Mouse (Mus musculus) heart, embryonic 13.5 days (tissue): ENCODE measurements around the gene Ccdc88c. TPM values are rescaled to one million over a fixed set of nuclear protein-coding genes. Genes with fewer than 3 reads are reported as not detected.
A peak's percentile ranks its signal among the peaks of the same experiment; 100 is the strongest.

ENCODE experiments used
- ATAC-seq: fragments of 200-750 bp; cut with Nextera tagmentation; 2 replicates; pipeline ENCODE4 v1.8.0; 2017; ENCODE audit warnings: moderate TSS enrichment; ENCODE audit not compliant: insufficient number of reproducible peaks, low FRiP score, low TSS enrichment; ENCODE audit errors: extremely low read depth
- H3K27ac ChIP-seq: fragments of 300-500 bp; sonication (generic); replicated peaks from 2 replicates; pipeline ENCODE4 v1.5.1; 2015; ENCODE audit warnings: moderate library complexity, mild to moderate bottlenecking, inconsistent platforms
- H3K27me3 ChIP-seq: fragments of 300-500 bp; sonication (generic); replicated peaks from 2 replicates; pipeline ENCODE4 v1.6.1; 2015; ENCODE audit warnings: mild to moderate bottlenecking, inconsistent platforms
- H3K36me3 ChIP-seq: fragments of 300-500 bp; sonication (generic); 2 replicates; pipeline ENCODE4 v1.6.1; 2015; ENCODE audit warnings: mild to moderate bottlenecking, inconsistent platforms
- H3K4me1 ChIP-seq: fragments of 300-500 bp; sonication (generic); 2 replicates; pipeline ENCODE4 v1.6.1; 2015; ENCODE audit warnings: inconsistent platforms
- H3K4me2 ChIP-seq: fragments of 300-500 bp; sonication (generic); 2 replicates; pipeline ENCODE4 v1.6.1; 2015; ENCODE audit warnings: inconsistent platforms, mild to moderate bottlenecking, moderate library complexity
- H3K4me3 ChIP-seq: fragments of 300-500 bp; sonication (generic); 2 replicates; pipeline ENCODE4 v1.5.1; 2015; ENCODE audit warnings: moderate library complexity, mild to moderate bottlenecking, inconsistent platforms
- H3K9ac ChIP-seq: fragments of 300-500 bp; sonication (generic); 2 replicates; pipeline ENCODE4 v1.6.1; 2015; ENCODE audit warnings: inconsistent platforms, mild to moderate bottlenecking, moderate library complexity
- H3K9me3 ChIP-seq: fragments of 300-500 bp; sonication (generic); 2 replicates; pipeline ENCODE4 v1.6.1; 2016; ENCODE audit warnings: inconsistent platforms
- WGBS: fragments of 180-500 bp; shearing (Covaris S2); methylation state at CpG from one replicate; pipeline ENCODE4 v1.1.7; 2015; ENCODE audit warnings: mixed read lengths; 5-methylcytosine and 5-hydroxymethylcytosine counted together
- polyA plus RNA-seq: library from polyadenylated mRNA; unstranded; fragments of >200 nt; fragmentation: Nextera tagmentation; extraction: Ambion mirVana; gene quantifications from 2 replicates; pipeline ENCODE4 v1.2.1, GENCODE M21; 2015

Ccdc88c gene
- polyA plus RNA-seq, 1 experiment from 2014 or later, result 1.8 TPM

- H3K27me3 ChIP-seq, result peaks cover 91% of the 10 kb centered on the region
- H3K4me2 ChIP-seq, result peak overlapping the region; percentile 10; the same call in 1 of the 2 replicates
- H3K4me3 ChIP-seq, result no peak overlapping the region
- 0 out of 2 replicates have a peak overlapping the region, but pooled peaks have one; percentile 28 for H3K9ac ChIP-seq
- WGBS, result 40% methylated on average over 15 of the region's 15 CpGs
- H3K36me3 ChIP-seq, result no peaks in the 10 kb centered on the region
- H3K27ac ChIP-seq, result peak overlapping the region; percentile 20; the same call in 1 of the 2 replicates
- no peaks in the 10 kb centered on the region for H3K9me3 ChIP-seq
- H3K4me1 ChIP-seq, result peaks cover 31% of the 10 kb centered on the region
- ATAC-seq, result peak; percentile 47; the same call in 1 of the 2 replicates
Measured at GRCm38 (mm10) chr12:100958621-100959592, 69.9 kb downstream of the Ccdc88c start.

- Histone ChIP-seq H3K9ac (no peak overlapping the region), H3K4me1 (peaks cover 38% of the 10 kb centered on the region), H3K36me3 (no peaks in the 10 kb centered on the region), H3K27me3 (peaks cover 92% of the 10 kb centered on the region), H3K4me2 (no peak overlapping the region), H3K9me3 (no peaks in the 10 kb centered on the region), H3K27ac (no peak overlapping the region), H3K4me3 (no peak overlapping the region)
- 11% methylated on average over 5 of the region's 5 CpGs for WGBS
- peak; percentile 20; the same call in 1 of the 2 replicates for ATAC-seq
Measured at GRCm38 (mm10) chr12:100958006-100958405, 70.8 kb downstream of the Ccdc88c start.

DNA sequence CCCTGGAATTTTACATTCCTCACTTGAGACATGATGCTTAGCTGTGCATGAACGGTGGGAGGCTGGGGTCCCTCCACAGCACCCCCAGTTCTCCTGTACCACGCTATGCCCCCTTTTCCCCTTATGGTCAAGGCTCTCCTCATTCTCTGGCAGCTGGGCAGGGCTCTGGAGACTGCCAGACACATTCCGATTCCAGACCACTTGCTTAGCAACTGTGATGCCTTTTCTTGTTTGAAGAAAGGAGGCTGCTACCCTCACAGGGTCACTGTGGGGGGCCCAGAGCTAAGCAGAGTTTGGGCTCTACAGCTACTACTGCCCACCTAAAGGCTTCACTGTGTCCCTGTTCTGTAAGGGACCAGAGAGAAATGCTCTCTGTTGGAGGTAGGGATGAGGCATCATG lies 71.6 kb downstream of the Ccdc88c start:
- Histone ChIP-seq H3K4me1 (peaks cover 45% of the 10 kb centered on the region), H3K4me2 (no peak overlapping the region), H3K36me3 (no peaks in the 10 kb centered on the region), H3K27me3 (peaks cover 92% of the 10 kb centered on the region), H3K27ac (no peak overlapping the region; the same call in 1 of the 2 replicates), H3K4me3 (no peak overlapping the region), H3K9me3 (no peaks in the 10 kb centered on the region), H3K9ac (no peak overlapping the region)
- ATAC-seq, result no peak
- WGBS, result 59% methylated on average over 3 of the region's 3 CpGs

DNA sequence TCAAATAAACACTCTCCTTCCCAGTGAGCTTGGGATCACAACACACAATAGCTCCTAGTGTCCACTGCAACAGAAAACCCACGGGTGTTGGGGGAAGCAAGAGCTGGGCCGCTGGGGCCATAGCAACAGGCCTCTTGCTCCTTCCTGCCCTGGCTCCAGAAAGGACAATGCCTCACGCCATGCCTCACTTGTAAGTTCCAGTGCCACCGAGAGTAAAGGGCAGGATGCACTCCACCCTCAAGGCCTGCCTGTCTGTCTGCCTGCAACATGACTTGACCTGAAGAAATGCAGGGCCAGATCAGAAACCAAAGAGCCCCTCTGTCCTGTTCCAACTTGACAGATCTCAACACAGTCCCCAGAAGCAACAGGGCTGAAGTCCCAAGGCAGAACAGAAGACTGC lies 72.0 kb downstream of the Ccdc88c start:
- Histone ChIP-seq H3K4me2 (no peak overlapping the region), H3K4me3 (no peak overlapping the region), H3K9ac (0 out of 2 replicates have a peak overlapping the region, but pooled peaks have one; percentile 3), H3K9me3 (no peaks in the 10 kb centered on the region), H3K27ac (no peak overlapping the region; the same call in 1 of the 2 replicates), H3K27me3 (peaks cover 89% of the 10 kb centered on the region), H3K4me1 (peaks cover 46% of the 10 kb centered on the region), H3K36me3 (no peaks in the 10 kb centered on the region)
- no peak for ATAC-seq
- WGBS, result 54% methylated on average over 4 of the region's 4 CpGs

- Histone ChIP-seq H3K9me3 (no peaks in the 10 kb centered on the region), H3K9ac (no peak overlapping the region), H3K4me1 (peaks cover 46% of the 10 kb centered on the region), H3K4me2 (no peak overlapping the region), H3K27me3 (peaks cover 92% of the 10 kb centered on the region), H3K4me3 (no peak overlapping the region), H3K36me3 (no peaks in the 10 kb centered on the region), H3K27ac (no peak overlapping the region; the same call in 1 of the 2 replicates)
- WGBS, result 69% methylated on average over 2 of the region's 2 CpGs
- no peak for ATAC-seq
Measured at GRCm38 (mm10) chr12:100956028-100956427, 72.8 kb downstream of the Ccdc88c start.

- H3K27me3 ChIP-seq, result peaks cover 91% of the 10 kb centered on the region
- ATAC-seq, result no peak
- H3K9ac ChIP-seq, result no peak overlapping the region
- no peaks in the 10 kb centered on the region for H3K9me3 ChIP-seq
- peaks cover 40% of the 10 kb centered on the region for H3K4me1 ChIP-seq
- H3K36me3 ChIP-seq, result no peaks in the 10 kb centered on the region
- H3K4me3 ChIP-seq, result no peak overlapping the region
- H3K27ac ChIP-seq, result no peak overlapping the region
- H3K4me2 ChIP-seq, result no peak overlapping the region; the same call in 1 of the 2 replicates
- 45% methylated on average over 8 of the region's 8 CpGs for WGBS
Measured at GRCm38 (mm10) chr12:100953926-100954325, 74.9 kb downstream of the Ccdc88c start.

- Histone ChIP-seq H3K4me1 (peaks cover 26% of the 10 kb centered on the region), H3K27ac (peak overlapping the region; percentile 45; the same call in 1 of the 2 replicates), H3K9me3 (no peaks in the 10 kb centered on the region), H3K9ac (peak overlapping the region; percentile 54; the same call in 1 of the 2 replicates), H3K4me3 (peak overlapping the region; percentile 18; the same call in 1 of the 2 replicates), H3K27me3 (peaks cover 93% of the 10 kb centered on the region), H3K4me2 (peak overlapping the region; percentile 52), H3K36me3 (no peaks in the 10 kb centered on the region; the same call in 1 of the 2 replicates)
- peak; percentile 38; the same call in 1 of the 2 replicates for ATAC-seq
- 34% methylated on average over 9 of the region's 9 CpGs for WGBS
Measured at GRCm38 (mm10) chr12:100952193-100952931, 76.5 kb downstream of the Ccdc88c start.

GRCm38 (mm10) chr12:100949146-100949545 lies 79.7 kb downstream of the Ccdc88c start:
- H3K36me3 ChIP-seq, result peaks cover 13% of the 10 kb centered on the region
- 0 out of 2 replicates have a peak, but pooled peaks cover 4% of the 10 kb centered on the region for H3K9me3 ChIP-seq
- H3K27me3 ChIP-seq, result peaks cover 93% of the 10 kb centered on the region
- peaks cover 17% of the 10 kb centered on the region for H3K4me1 ChIP-seq
- no peak overlapping the region for H3K9ac ChIP-seq
- no peak for ATAC-seq
- H3K4me3 ChIP-seq, result no peak overlapping the region
- no peak overlapping the region for H3K4me2 ChIP-seq
- no peak overlapping the region for H3K27ac ChIP-seq
- 82% methylated on average over 5 of the region's 5 CpGs for WGBS

GRCm38 (mm10) chr12:100948021-100948420 lies 80.8 kb downstream of the Ccdc88c start:
- Histone ChIP-seq H3K36me3 (peaks cover 13% of the 10 kb centered on the region), H3K27ac (no peak overlapping the region), H3K4me2 (no peak overlapping the region), H3K9me3 (0 out of 2 replicates have a peak, but pooled peaks cover 4% of the 10 kb centered on the region), H3K4me1 (peaks cover 8% of the 10 kb centered on the region), H3K4me3 (no peak overlapping the region), H3K27me3 (peaks cover 95% of the 10 kb centered on the region), H3K9ac (no peak overlapping the region)
- 62% methylated on average over 6 of the region's 6 CpGs for WGBS
- no peak for ATAC-seq

DNA sequence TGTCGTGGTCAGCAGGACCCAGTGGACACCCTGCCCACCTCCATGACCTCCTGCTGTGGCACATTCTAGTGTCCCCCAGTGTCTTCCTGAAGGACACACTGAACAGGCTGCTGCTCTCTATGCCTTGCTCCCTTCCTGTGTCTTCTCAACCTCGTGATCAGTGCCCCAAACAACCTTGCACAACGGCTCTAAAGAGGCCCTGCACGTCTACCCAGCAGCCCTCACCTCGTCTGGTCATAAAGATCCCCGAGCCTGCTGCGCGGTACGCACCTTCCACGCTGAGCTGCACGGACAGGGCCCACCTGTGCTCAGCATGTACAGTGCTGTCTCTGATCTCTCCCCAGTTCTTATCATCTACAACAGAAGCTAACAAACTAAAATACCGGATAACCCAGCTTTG lies 82.9 kb downstream of the Ccdc88c start:
- no peak overlapping the region for H3K9ac ChIP-seq
- 84% methylated on average over 12 of the region's 12 CpGs for WGBS
- 0 out of 2 replicates have a peak, but pooled peaks cover 4% of the 10 kb centered on the region for H3K9me3 ChIP-seq
- no peaks in the 10 kb centered on the region for H3K4me1 ChIP-seq
- H3K27ac ChIP-seq, result no peak overlapping the region
- H3K4me2 ChIP-seq, result no peak overlapping the region
- no peak overlapping the region for H3K4me3 ChIP-seq
- peaks cover 13% of the 10 kb centered on the region for H3K36me3 ChIP-seq
- no peak for ATAC-seq
- H3K27me3 ChIP-seq, result peaks cover 96% of the 10 kb centered on the region

DNA sequence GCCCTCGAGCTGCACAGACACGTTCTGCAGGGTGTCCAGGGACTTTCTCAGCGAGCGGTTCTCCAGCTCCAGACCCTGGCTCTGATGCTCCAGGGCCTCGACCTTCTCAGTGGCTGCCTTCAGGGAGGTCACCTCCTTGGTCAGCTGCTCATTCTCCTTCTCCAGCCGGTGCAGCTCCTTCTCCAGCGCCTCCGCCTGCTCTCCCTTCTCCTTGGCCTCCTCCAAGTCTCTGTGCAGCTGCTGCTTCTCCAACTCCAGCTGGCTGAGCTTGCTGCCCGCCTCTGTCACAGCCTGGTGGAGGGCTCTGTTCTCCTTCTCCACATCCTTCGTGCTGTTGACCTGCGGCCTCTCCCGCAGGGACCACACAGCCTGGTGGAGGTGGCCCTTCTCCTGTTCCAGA lies 83.4 kb downstream of the Ccdc88c start:
- Histone ChIP-seq H3K4me2 (no peak overlapping the region), H3K9me3 (0 out of 2 replicates have a peak, but pooled peaks cover 4% of the 10 kb centered on the region), H3K27me3 (peaks cover 97% of the 10 kb centered on the region), H3K4me1 (no peaks in the 10 kb centered on the region), H3K9ac (no peak overlapping the region), H3K27ac (no peak overlapping the region), H3K36me3 (peaks cover 13% of the 10 kb centered on the region), H3K4me3 (no peak overlapping the region)
- 75% methylated on average over 12 of the region's 12 CpGs for WGBS
- no peak for ATAC-seq
